Mouse (Mus musculus): ENCODE data around the gene Dip2b. TPM values are rescaled to one million over a fixed set of nuclear protein-coding genes. Genes with fewer than 3 reads are reported as not detected.

Dip2b gene
- total and polyA plus RNA-seq, 3 experiments: 13.9 to 68.9 (median 15.4) TPM

GRCm38 (mm10) chr15:100227031-100227662, 188.7 kb downstream of the Dip2b start (continued):
- TF ChIP-seq MEF2A (IDR thresholded peaks at IDR 0.05; ENCODE audit: extremely low read depth, insufficient replicate concordance, low read depth, low read length, poor library complexity, severe bottlenecking): peak; percentile 86; the same call in 1 of the 2 replicates
- TF ChIP-seq ETS1 (IDR thresholded peaks at IDR 0.05; ENCODE audit: low read depth, low read length): peak; percentile 96
- TF ChIP-seq USF2 (IDR thresholded peaks at IDR 0.05; ENCODE audit: borderline replicate concordance in 1 of 2, insufficient read depth in 1 of 2, low read depth in 1 of 2, low read length in 2 of 2): no peak
- peak; percentile 63 for TF ChIP-seq MXI1 (IDR thresholded peaks at IDR 0.05; ENCODE audit: low read depth, low read length)
- no peak for TF ChIP-seq UBTF (IDR thresholded peaks at IDR 0.05; ENCODE audit: borderline replicate concordance, insufficient read depth, low read depth, low read length)
- TF ChIP-seq BHLHE40 (IDR thresholded peaks at IDR 0.05; ENCODE audit: borderline replicate concordance, low read depth, low read length): peak; percentile 60; the same call in 1 of the 2 replicates
- TF ChIP-seq SIN3A (IDR thresholded peaks at IDR 0.05; ENCODE audit: low read length): peak; percentile 90
- no peak for TF ChIP-seq SMC3 (IDR thresholded peaks at IDR 0.05; ENCODE audit: low read depth, low read length)
- peak in 1 of 2 experiments; percentile 71 for TF ChIP-seq EP300 (IDR thresholded peaks at IDR 0.05; ENCODE audit: low read depth in 1 of 2, low read length in 2 of 2)
- no peak for TF ChIP-seq ELF1 (IDR thresholded peaks at IDR 0.05; ENCODE audit: low read depth, low read length)
- TF ChIP-seq RCOR1 (IDR thresholded peaks at IDR 0.05; ENCODE audit: low read depth, low read length): peak; percentile 59; the same call in 1 of the 2 replicates
- no peak for TF ChIP-seq ZC3H11A (IDR thresholded peaks at IDR 0.05; ENCODE audit: low read depth, low read length)
- peak; percentile 66; the same call in 1 of the 2 replicates for TF ChIP-seq USF1 (IDR thresholded peaks at IDR 0.05; ENCODE audit: low read depth, low read length)
- no peak for TF ChIP-seq CTCF (IDR thresholded peaks at IDR 0.05 in 2 of 3, conservative IDR thresholded peaks at IDR 0.05 in 1 of 3; ENCODE audit: control insufficient read depth in 1 of 3, insufficient read depth in 1 of 3, low read depth in 2 of 3, low read length in 3 of 3, poor library complexity in 1 of 3, severe bottlenecking in 1 of 3)
- peak; percentile 83; the same call in 1 of the 2 replicates for TF ChIP-seq MAFK (IDR thresholded peaks at IDR 0.05; ENCODE audit: borderline replicate concordance, low read depth, low read length)
- TF ChIP-seq MAZ (IDR thresholded peaks at IDR 0.05; ENCODE audit: low read depth, low read length): no peak

- peaks cover 2 to 44% of the 10 kb centered on the region in 2 experiments for H3K36me3 ChIP-seq (ENCODE audit: control insufficient read depth in 1 of 2, insufficient read depth in 2 of 2, low read length in 2 of 2)
- H3K27me3 ChIP-seq (ENCODE audit: control insufficient read depth in 1 of 2, insufficient read depth in 2 of 2, low read length in 2 of 2): no peaks in the 10 kb centered on the region
- DNase-seq (ENCODE audit: low read depth, low spot score): peak; percentile 95
- peaks cover 47% of the 10 kb centered on the region for H3K79me2 ChIP-seq (ENCODE audit: control insufficient read depth, insufficient read depth, low read length, poor library complexity)
- peak within 1 kb of the TSS; percentile 94 for H3K27ac ChIP-seq (ENCODE audit: control insufficient read depth, low read depth, low read length)
- peak within 1 kb of the TSS; percentile 99 for H3K9ac ChIP-seq (ENCODE audit: control insufficient read depth, low read depth, low read length, poor library complexity, severe bottlenecking)
- H3K9me3 ChIP-seq (replicated peaks; ENCODE audit: insufficient read depth, low read length): no peaks in the 10 kb centered on the region
- peak within 1 kb of the TSS; percentile 72 to 89 for H3K4me3 ChIP-seq (ENCODE audit: control insufficient read depth in 1 of 2, insufficient read depth in 1 of 2, low read depth in 2 of 2, low read length in 2 of 2)
- peaks cover 23 to 42% of the 10 kb centered on the region in 2 experiments for H3K4me1 ChIP-seq (ENCODE audit: control insufficient read depth in 1 of 2, insufficient read depth in 2 of 2, low read length in 2 of 2)
- TF ChIP-seq RCOR1 (IDR thresholded peaks at IDR 0.05; ENCODE audit: low read depth, low read length): 0 out of 2 replicates have a peak, but pooled peaks have one; percentile 17
- TF ChIP-seq GATA1 (IDR thresholded peaks at IDR 0.05; ENCODE audit: low read depth, low read length): no peak
- no peak for TF ChIP-seq RAD21 (IDR thresholded peaks at IDR 0.05; ENCODE audit: low read depth, low read length)
- TF ChIP-seq ZKSCAN1 (IDR thresholded peaks at IDR 0.05; ENCODE audit: low read depth, low read length): no peak
- peak; percentile 87 for TF ChIP-seq MAX (IDR thresholded peaks at IDR 0.05; ENCODE audit: low read length)
- TF ChIP-seq POLR2AphosphoS2 (IDR thresholded peaks at IDR 0.05; ENCODE audit: low read length): no peak; the same call in none of the 2 replicates
- TF ChIP-seq ELF1 (IDR thresholded peaks at IDR 0.05; ENCODE audit: low read depth, low read length): no peak
- peak; percentile 49; the same call in 1 of the 2 replicates for TF ChIP-seq NRF1 (IDR thresholded peaks at IDR 0.05; ENCODE audit: insufficient read depth, low read depth, low read length, poor library complexity, severe bottlenecking)
- TF ChIP-seq MAFK (IDR thresholded peaks at IDR 0.05; ENCODE audit: borderline replicate concordance, low read depth, low read length): no peak
- TF ChIP-seq MYB (IDR thresholded peaks at IDR 0.05; ENCODE audit: low read depth, low read length): no peak
- peak in 1 of 3 experiments; percentile 6; a peak in 2 of 6 replicates for TF ChIP-seq CTCF (IDR thresholded peaks at IDR 0.05 in 2 of 3, conservative IDR thresholded peaks at IDR 0.05 in 1 of 3; ENCODE audit: control insufficient read depth in 1 of 3, insufficient read depth in 1 of 3, low read depth in 2 of 3, low read length in 3 of 3, poor library complexity in 1 of 3, severe bottlenecking in 1 of 3)
- TF ChIP-seq NELFE (IDR thresholded peaks at IDR 0.05; ENCODE audit: low read depth, low read length): peak; percentile 97
- TF ChIP-seq TAL1 (IDR thresholded peaks at IDR 0.05; ENCODE audit: low read length): no peak
- peak; percentile 70 to 95 for TF ChIP-seq POLR2A (IDR thresholded peaks at IDR 0.05; ENCODE audit: control insufficient read depth in 1 of 2, insufficient read depth in 1 of 2, low read depth in 1 of 2, low read length in 2 of 2, poor library complexity in 1 of 2)
- peak; percentile 41; the same call in 1 of the 2 replicates for TF ChIP-seq SIN3A (IDR thresholded peaks at IDR 0.05; ENCODE audit: low read length)
- peak; percentile 71 for TF ChIP-seq TCF12 (IDR thresholded peaks at IDR 0.05; ENCODE audit: low read depth, low read length)
- no peak for TF ChIP-seq POLR2AphosphoS5 (IDR thresholded peaks at IDR 0.05; ENCODE audit: borderline replicate concordance, low read depth, low read length)
- no peak for TF ChIP-seq ZC3H11A (IDR thresholded peaks at IDR 0.05; ENCODE audit: low read depth, low read length)
- peak; percentile 91 for TF ChIP-seq ZMIZ1 (IDR thresholded peaks at IDR 0.05; ENCODE audit: low read depth, low read length)
Measured at GRCm38 (mm10) chr15:100227663-100228534, 189.4 kb downstream of the Dip2b start, which contains the start of gene Atf1. TSS of gene Atf1 (plus strand) at chr15:100227819.
